Mouse (Mus musculus) cerebellum, adult 9-11 months (tissue): Measurements from ENCODE around the gene Elovl5.

Experiments used
- DNase-seq: peaks from one replicate; pipeline ENCODE4 v3.0.0; 2022

Gene Elovl5

GRCm38 (mm10) chr9:78003278-78003677 is 86.1 kb downstream of the Elovl5 start:
- no peak for DNase-seq

- DNase-seq, result no peak
These were observed 88.3 kb downstream of the Elovl5 start for GRCm38 (mm10) chr9:78005481-78005880.

GRCm38 (mm10) chr9:78006209-78007001 is 89.2 kb downstream of the Elovl5 start:
- DNase-seq, result peak; percentile 74

GRCm38 (mm10) chr9:78009382-78009781 is 92.2 kb downstream of the Elovl5 start:
- no peak for DNase-seq

- DNase-seq, result no peak
These were observed 93.0 kb downstream of the Elovl5 start for GRCm38 (mm10) chr9:78010187-78010586.

GRCm38 (mm10) chr9:78010707-78011106 is 93.5 kb downstream of the Elovl5 start:
- DNase-seq, result no peak

GRCm38 (mm10) chr9:78012066-78012465 is 94.9 kb downstream of the Elovl5 start:
- no peak for DNase-seq

GRCm38 (mm10) chr9:78012681-78013080 is 95.5 kb downstream of the Elovl5 start:
- DNase-seq, result no peak

GRCm38 (mm10) chr9:78013813-78014212 is 96.6 kb downstream of the Elovl5 start:
- no peak for DNase-seq

GRCm38 (mm10) chr9:78015816-78016215 is 98.7 kb downstream of the Elovl5 start:
- no peak for DNase-seq

GRCm38 (mm10) chr9:78016288-78016687 is 99.1 kb downstream of the Elovl5 start:
- DNase-seq, result no peak

GRCm38 (mm10) chr9:78021256-78021655 is 104.1 kb downstream of the Elovl5 start:
- no peak for DNase-seq

- DNase-seq, result peak; percentile 15
These were observed 105.2 kb downstream of the Elovl5 start for GRCm38 (mm10) chr9:78022187-78022945.

GRCm38 (mm10) chr9:78024823-78025222 is 107.7 kb downstream of the Elovl5 start:
- peak; percentile 22 for DNase-seq

- DNase-seq, result no peak
These were observed 109.9 kb downstream of the Elovl5 start for GRCm38 (mm10) chr9:78027099-78027498.

GRCm38 (mm10) chr9:78030835-78031456 is 113.8 kb downstream of the Elovl5 start:
- DNase-seq, result no peak

- DNase-seq, result no peak
These were observed 115.8 kb downstream of the Elovl5 start for GRCm38 (mm10) chr9:78032930-78033329.
